Mouse (Mus musculus) ES-E14 (cell line): ENCODE data around the gene Qtrt1. TPM values are rescaled to one million over a fixed set of nuclear protein-coding genes. Genes with fewer than 3 reads are reported as not detected.

Experiments
- DNase-seq: peaks from one replicate; pipeline ENCODE4 v3.0.0-alpha.2; 2013; ENCODE audit warnings: low read depth, low spot score
- H3K27ac ChIP-seq: 2 replicates; pipeline ENCODE4 v1.5.1; 2012; ENCODE audit warnings: low read depth, mild to moderate bottlenecking, low read length, moderate library complexity, mixed read lengths; ENCODE audit not compliant: poor library complexity, insufficient read depth, severe bottlenecking
- H3K36me3 ChIP-seq: 2 replicates; pipeline ENCODE4 v1.6.1; 2012; ENCODE audit warnings: mild to moderate bottlenecking, low read length, moderate library complexity, mixed read lengths; ENCODE audit not compliant: control insufficient read depth, poor library complexity, insufficient read depth, severe bottlenecking
- H3K4me1 ChIP-seq, 2 experiments: fragments of 150-350 bp in 1 of 2; sonication (generic) in 1 of 2; 2 replicates each; pipeline ENCODE4 v1.6.1; 2012; ENCODE audit warnings: low read length in 2 of 2, mild to moderate bottlenecking in 1 of 2, mixed read lengths in 1 of 2; ENCODE audit not compliant: control insufficient read depth in 2 of 2, insufficient read depth in 2 of 2, poor library complexity in 1 of 2
- H3K4me3 ChIP-seq, 2 experiments: fragments of 150-350 bp in 1 of 2; sonication (generic) in 1 of 2; 2 replicates each; pipeline ENCODE4 v1.5.1; 2012; ENCODE audit warnings: low read length in 2 of 2, low read depth in 1 of 2, mild to moderate bottlenecking in 1 of 2, mixed read lengths in 1 of 2; ENCODE audit not compliant: insufficient read depth in 1 of 2, poor library complexity in 1 of 2, severe bottlenecking in 1 of 2
- H3K9ac ChIP-seq: 2 replicates; pipeline ENCODE4 v1.6.1; 2012; ENCODE audit warnings: low read depth, mild to moderate bottlenecking, low read length, mixed read lengths; ENCODE audit not compliant: poor library complexity, insufficient read depth, severe bottlenecking
- H3K9me3 ChIP-seq: fragments of 150-350 bp; sonication (generic); 2 replicates; pipeline ENCODE4 v1.6.1; 2012; ENCODE audit warnings: low read depth, mild to moderate bottlenecking, low read length; ENCODE audit not compliant: control insufficient read depth, insufficient read depth
- CHD2 ChIP-seq: IDR thresholded peaks from 2 replicates; pipeline ENCODE4 v1.6.1; 2014; ENCODE audit warnings: mild to moderate bottlenecking, low read depth, low read length, inconsistent platforms
- HCFC1 ChIP-seq: IDR thresholded peaks from 2 replicates; pipeline ENCODE4 v1.6.1; 2012; ENCODE audit warnings: low read length, inconsistent platforms, borderline replicate concordance; ENCODE audit not compliant: insufficient read depth
- MAFK ChIP-seq: IDR thresholded peaks from 2 replicates; pipeline ENCODE4 v1.6.1; 2014; ENCODE audit warnings: mild to moderate bottlenecking, low read depth, low read length, inconsistent platforms; ENCODE audit not compliant: insufficient read depth
- ZC3H11A ChIP-seq: IDR thresholded peaks from 2 replicates; pipeline ENCODE4 v1.6.1; 2012; ENCODE audit warnings: low read depth, mild to moderate bottlenecking, inconsistent platforms, low read length, borderline replicate concordance
- ZNF384 ChIP-seq: IDR thresholded peaks from 2 replicates; pipeline ENCODE4 v1.6.1; 2012; ENCODE audit warnings: low read depth, low read length, inconsistent platforms
- in situ Hi-C, 2 experiments: fragments of 600-800 bp; cut with MboI; formaldehyde crosslinking; loops; one replicate each; pipeline ENCODE4 v1.15.1; 2025; ENCODE audit warnings: low sequenced_read_pairs in 2 of 2, inconsistent platforms in 1 of 2; ENCODE audit not compliant: unreplicated experiment in 2 of 2
- total RNA-seq: library from RNA; depleted of rRNA; stranded (reverse); fragments of 300-350 nt; gene quantifications from 2 replicates; pipeline ENCODE4 v1.2.3, GENCODE M21; 2012

Gene Qtrt1
- total RNA-seq, 1 experiment, result 62.7 TPM

DNA sequence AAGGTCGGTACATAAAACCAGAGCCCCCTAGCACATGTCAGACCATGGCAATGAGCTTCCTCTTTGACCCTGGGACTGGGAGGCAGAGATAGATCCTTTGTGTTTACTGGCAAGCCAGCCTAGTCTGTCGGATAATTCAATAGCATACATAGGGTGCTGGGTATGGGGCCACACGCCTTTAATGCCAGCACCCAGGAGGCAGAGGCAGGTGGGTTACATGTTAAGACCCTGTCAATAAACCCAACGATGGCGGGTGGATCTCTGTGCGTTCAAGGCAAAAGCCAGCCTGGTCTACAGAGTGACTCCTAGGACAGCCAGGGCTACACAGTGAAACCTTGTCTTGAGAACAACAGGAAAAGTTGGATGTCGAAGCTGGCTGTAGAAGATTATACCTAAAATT is 3.0 kb upstream of the Qtrt1 start:
- in situ Hi-C loops, result no loop called here
- Histone ChIP-seq H3K36me3 (peaks cover 32% of the 10 kb centered on the region), H3K4me3 (no peak overlapping the region), H3K9me3 (no peaks in the 10 kb centered on the region), H3K27ac (no peak overlapping the region), H3K9ac (no peak overlapping the region), H3K4me1 (peaks cover 0 to 3% of the 10 kb centered on the region in 2 experiments; a peak in 1 of 4 replicates)
- no peak for TF ChIP-seq ZNF384
- TF ChIP-seq HCFC1, result no peak
- TF ChIP-seq ZC3H11A, result no peak
- no peak for TF ChIP-seq CHD2
- TF ChIP-seq MAFK, result no peak
- no peak for DNase-seq

DNA sequence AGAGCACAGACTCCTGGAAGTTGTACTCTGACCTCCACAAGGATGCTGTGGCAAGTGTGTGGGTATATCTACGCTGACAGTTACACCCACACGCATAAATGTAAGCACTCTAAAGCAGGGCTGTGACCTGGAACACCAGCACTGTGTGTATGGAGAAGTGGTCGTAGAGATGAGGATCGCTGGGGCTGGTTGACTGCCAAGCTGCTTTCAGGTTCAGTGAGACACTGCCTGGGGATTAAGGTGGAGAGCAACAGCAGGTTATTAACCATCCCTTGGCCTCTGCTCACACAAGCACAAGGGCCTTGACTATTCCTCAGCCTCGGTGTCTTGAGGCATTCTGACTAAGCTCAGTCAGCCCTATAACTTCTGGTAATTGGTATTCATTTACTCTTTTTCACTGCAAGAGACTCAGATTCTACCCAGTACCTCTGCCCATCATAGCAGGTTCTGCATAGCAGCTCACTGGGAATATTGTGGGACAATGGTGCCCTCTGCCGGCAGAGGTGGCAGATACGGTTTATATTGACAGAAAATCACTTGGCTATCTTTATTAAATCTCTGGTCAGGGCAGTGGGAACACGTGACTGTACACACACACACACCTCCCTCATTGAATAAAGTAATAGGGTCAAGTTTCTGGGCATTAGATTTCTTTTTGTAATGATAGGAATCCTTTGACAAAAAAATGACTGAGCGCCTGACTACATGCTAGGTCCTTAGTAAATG is 1.9 kb upstream of the Qtrt1 start:
- peaks cover 26% of the 10 kb centered on the region for H3K36me3 ChIP-seq
- peak; percentile 65 for DNase-seq
- in situ Hi-C loops, result no loop called here
- no peak overlapping the region for H3K9ac ChIP-seq
- H3K4me3 ChIP-seq, result no peak overlapping the region
- H3K9me3 ChIP-seq, result no peaks in the 10 kb centered on the region
- H3K4me1 ChIP-seq, result peaks cover 0 to 5% of the 10 kb centered on the region in 2 experiments; a peak in 1 of 4 replicates
- TF ChIP-seq CHD2 (no peak), MAFK (no peak), ZC3H11A (no peak), HCFC1 (no peak), ZNF384 (no peak)
- no peak overlapping the region for H3K27ac ChIP-seq

DNA sequence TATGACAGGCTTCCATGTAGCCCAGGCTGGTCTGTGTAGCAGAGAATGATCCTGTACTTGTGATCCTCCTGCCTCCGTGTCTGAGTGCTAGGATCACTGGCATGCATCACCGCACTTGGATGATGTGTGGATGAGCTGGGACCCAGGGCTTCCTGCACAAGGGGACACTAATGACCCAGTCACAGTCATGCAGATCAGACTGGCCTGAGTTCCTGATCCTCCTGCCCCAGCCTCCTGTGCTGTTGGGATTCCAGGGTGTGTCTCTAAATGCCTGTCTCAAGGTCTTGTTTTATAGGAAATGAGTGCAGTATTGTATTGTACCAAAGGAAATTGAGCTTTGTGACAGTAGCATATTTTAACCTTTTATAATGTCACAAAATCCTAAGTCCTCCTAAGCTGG is 6.2 kb downstream of the Qtrt1 start:
- H3K36me3 ChIP-seq, result peaks cover 47% of the 10 kb centered on the region

DNA sequence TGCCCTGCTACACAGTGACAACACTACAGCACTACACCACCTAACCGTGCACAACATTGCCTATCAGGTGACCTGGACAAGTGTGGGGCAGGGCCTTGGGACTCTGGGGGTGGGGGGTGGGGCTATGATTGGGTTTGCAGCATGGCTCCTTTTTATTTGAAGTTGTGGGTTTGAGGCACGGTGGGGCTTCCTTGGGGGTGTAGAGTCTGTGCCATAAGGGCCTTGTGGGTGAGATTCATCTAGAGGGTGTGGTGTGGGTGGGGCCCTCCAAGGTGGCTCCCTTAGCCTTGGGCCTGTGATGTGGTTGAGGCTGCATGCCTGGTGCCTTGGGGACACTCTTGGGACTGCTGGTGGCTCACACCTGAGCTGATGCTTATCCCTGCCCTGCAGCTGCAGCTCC is 8.0 kb downstream of the Qtrt1 start:
- Histone ChIP-seq H3K27ac (no peak overlapping the region), H3K9me3 (no peaks in the 10 kb centered on the region), H3K4me1 (peaks cover 2 to 20% of the 10 kb centered on the region in 2 experiments; a peak in 2 of 4 replicates), H3K4me3 (no peak overlapping the region), H3K36me3 (peaks cover 42% of the 10 kb centered on the region), H3K9ac (no peak overlapping the region)
- TF ChIP-seq ZNF384 (no peak), HCFC1 (no peak), ZC3H11A (no peak), CHD2 (no peak), MAFK (no peak)
- no peak for DNase-seq
- in situ Hi-C loops, result no loop called here

More for the DNA sequence above, 6.2 kb downstream of the Qtrt1 start:
- Histone ChIP-seq H3K4me1 (peaks cover 2 to 22% of the 10 kb centered on the region in 2 experiments; a peak in 2 of 4 replicates), H3K9ac (0 out of 2 replicates have a peak overlapping the region, but pooled peaks have one; percentile 7), H3K27ac (peak overlapping the region; percentile 20; the same call in 1 of the 2 replicates), H3K9me3 (no peaks in the 10 kb centered on the region), H3K4me3 (no peak overlapping the region)
- in situ Hi-C loops, result no loop called here
- TF ChIP-seq ZNF384, result no peak
- TF ChIP-seq CHD2, result no peak
- TF ChIP-seq ZC3H11A, result no peak
- no peak for TF ChIP-seq MAFK
- TF ChIP-seq HCFC1, result no peak
- no peak for DNase-seq
